Mouse (Mus musculus) ovary, adult 18-20 months (tissue): ENCODE results near the gene Nlgn1.

Experiments
- DNase-seq: peaks from one replicate; pipeline ENCODE4 v3.0.0; 2022; ENCODE audit warnings: low spot score, mixed read lengths

Nlgn1 gene

DNA sequence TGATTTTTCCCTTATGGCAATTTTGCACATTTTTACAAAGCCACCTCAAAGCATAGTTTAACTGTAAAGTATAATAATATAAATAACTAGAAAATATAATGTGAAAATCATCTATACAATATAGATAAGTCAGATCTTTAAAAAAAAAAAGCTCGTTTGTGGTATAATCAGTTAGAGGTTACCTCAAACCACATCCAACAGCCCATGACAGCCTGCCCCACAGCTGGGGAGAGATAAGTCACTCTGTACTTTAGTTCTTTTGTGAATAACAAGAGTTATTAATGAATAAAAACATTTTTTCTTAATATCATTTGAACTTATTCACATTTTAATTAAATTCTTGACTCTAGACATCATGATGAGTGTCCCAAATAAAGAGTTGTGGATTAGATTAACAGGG lies 130.8 kb downstream of the Nlgn1 start:
- no peak for DNase-seq

DNA sequence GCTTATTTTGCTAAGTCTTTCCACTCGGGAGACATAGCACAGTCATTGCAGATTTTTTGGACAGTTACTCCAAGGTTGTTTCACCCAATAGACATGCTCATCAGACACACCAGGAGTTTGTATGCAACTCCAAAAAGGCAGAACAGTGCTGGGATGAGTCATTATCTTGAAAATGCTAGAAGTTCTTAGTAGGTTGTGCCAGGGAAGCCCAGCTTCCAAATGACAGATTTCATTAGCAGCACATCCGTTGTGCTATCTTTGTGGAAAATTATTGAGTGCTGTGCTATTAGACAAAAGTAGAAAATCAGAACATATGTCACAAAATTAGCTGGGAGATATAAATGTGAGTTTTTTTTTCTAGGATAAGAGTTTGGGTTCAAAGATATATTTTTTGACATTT lies 137.3 kb downstream of the Nlgn1 start:
- no peak for DNase-seq

DNA sequence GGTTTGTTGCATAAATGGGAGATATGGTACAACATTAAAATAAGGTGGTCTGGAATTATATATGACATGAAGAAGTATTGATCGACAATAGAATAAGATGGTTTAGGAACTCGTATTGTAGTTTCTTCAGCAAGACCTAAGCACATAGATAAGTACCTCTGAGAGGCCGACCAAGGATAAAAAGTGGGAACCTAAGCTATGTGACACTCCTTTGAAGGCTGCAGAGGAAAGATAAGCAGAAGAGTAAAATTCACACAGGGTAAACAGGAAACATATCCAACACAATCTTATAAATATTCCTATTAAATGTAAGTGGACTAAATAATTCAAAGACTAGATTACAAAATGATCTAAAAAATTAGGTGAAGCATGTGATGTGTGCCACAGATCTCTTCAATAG lies 151.2 kb downstream of the Nlgn1 start:
- no peak for DNase-seq

DNA sequence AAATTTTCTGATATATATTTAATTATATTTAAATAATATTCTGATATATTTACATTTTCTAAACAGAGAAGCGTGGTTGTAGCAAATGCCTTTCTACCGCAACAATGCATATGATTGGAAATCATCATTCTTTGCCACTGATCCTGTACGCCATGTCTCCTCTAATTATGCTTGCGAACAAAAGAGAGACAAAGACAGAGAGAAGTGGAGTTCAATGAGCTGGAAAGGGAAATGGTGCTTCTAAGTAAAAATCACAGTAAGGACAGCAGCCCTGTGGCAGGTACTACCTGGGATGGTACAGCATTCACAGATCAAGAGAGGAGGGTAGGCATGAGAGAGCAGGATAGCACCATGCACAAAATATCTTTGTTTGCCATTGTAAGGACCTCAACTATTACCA lies 156.9 kb downstream of the Nlgn1 start:
- DNase-seq = no peak

DNA sequence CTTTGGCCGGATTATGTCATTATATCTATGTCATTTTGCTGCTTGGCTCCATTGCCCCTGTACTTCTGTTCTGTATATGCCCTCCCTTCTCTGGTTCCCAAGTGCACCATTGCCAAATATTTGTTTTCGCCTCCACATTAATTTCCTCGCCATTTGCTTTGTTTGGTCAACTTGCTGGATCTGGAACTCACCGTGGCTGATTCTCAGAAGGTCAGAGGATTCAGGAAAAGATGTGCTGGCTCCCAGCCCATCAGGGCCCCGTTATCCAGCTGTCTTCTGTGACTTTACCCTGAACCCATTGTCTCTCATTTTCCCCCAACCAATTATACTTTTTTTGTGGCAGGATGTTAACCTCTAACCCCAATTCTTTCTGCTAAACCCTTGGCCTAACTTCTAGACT lies 158.0 kb downstream of the Nlgn1 start:
- DNase-seq = no peak

DNA sequence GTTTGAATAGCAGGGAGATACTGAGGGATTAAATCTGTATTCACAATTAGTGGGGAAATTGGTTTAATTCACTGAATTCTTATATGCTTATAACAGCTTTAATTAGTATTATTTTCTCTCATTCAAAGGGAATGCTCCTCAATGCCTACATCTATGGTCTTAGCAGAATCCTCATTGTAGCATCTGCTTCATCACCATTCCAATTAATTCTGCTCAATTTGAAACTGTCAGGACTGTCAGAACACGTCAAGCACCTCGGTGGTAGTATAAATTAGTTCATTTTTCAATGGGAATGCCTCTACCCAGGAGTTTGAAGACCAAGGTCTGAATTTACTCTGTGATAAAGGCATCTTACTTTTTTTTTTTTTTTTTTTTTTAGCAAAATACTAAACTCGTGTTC lies 158.6 kb downstream of the Nlgn1 start:
- no peak for DNase-seq

DNA sequence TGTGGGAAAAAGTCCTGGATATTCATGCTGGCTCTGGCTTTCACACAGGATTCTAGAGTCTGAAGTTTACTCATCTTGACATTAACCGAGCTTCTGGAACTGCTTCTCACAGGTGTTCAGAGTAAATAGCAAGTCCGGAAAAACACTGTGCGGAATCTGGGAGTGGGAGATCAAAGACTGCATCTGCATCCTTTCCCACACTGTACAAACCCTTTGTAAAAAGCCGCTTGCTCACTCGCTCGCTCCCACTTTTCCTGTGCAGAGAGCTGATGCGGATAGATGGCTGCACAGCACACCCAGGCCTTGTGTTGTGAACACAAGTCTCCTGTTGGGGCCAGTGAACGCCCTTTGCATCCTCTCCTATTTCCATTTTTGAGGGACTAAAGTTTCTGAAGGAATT lies 165.5 kb downstream of the Nlgn1 start:
- DNase-seq = no peak

DNA sequence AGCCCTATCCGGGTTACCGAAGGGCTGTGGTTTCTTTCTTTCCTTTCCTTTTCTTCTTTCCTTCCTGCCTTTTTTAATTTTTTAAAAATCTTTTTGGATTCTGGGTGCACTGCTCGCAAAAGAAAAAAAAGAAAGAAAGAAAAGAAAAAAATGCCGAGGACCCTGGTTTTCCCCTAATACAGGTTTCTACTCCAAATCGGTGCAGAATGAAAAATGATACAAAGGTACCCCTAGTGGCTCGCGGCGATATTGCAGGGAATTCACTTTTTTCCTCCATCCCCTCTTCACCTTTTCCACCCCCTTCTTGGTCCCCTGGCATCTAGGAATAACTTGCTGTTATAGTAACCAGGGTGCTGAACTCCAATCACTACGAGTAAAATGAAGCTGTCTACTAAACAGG lies 178.5 kb downstream of the Nlgn1 start:
- DNase-seq = no peak

DNA sequence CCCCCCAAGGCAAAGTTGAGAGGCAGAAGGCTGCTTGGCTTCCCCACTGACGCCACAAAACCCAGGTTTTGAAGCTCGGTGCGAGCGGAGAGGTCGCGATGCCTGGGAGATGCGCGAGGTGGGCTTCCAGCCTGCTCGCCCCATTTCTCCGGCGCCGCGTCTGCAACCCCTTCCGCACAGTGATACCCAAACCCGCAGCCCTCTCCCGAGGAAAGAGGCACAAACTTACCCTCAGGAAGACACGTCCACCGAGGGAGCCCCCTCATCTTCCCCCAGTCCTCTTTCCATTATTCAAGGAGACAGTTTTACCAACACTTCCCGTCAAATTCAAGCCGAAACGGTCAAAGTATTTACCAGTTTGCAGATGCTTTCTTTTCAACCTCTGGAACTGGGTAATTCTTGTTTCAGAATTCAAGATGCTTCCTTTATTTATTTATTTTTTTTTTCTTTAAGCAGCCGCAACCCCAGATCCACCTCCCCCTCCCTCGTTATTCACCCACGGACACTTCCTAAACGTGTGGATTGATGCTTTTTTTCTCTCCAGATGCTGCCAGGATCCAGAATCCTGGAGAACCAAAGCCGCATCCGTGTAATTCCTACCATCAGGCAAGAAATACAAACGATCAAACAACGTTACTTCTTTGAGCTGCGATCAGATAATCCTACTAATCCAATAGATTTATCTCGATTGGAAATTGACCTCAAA lies 179.1 kb downstream of the Nlgn1 start:
- DNase-seq = no peak

DNA sequence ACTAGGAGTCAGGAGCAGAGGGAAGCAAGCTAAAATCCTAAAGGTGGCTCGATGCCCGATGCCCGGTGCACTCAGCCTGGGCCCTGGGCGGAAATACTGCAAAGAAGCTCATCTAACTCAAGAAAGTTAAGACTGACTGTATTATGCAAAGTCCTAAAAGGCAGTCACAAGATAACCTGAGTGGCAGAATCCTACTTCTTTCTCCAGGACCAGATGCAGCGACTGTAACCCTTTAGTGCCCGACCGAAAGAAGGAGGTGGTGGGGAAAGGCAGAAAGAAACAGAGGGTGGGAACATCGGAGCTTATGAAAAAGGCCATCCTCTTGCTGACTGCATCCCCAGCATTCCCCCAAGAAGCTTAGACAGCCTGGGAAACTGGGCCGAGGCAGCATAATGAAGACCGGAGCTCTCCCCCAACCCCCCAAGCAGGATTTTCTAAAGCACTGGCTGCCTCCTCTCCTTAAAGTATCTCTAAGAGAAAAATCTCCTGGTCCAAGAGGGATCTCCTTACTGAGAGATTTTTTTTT lies 179.7 kb downstream of the Nlgn1 start:
- no peak for DNase-seq

DNA sequence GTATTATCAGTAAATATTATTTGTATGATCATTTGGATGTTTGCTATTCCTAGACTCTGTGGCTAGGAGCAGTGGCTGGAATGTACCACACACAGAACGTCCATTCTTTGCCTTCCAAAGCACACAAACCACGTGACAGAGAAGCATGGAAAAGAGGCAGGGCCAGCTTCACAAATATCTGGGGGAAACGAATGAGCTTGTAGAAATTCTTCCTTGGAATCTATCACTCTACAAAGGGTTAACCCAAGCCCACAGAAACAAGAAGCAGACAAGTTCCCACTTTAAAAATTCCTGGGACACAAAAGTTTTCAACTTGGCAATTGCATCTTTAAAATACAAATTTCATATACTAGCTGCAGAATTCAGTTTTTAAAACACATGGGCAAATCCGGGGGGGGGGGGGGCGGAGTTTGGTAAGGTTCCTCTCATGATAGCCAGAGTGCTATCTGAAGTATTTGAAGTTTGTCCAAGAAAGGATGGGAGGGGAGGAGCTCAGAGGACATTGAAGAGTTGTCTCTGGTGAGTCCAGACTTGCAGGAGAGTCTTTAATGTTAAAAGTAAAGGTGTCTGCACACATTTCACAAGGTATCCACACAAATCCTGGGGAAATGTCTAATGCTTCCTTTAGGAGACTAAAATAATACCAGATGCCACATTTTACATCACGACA lies 180.8 kb downstream of the Nlgn1 start:
- DNase-seq = no peak

DNA sequence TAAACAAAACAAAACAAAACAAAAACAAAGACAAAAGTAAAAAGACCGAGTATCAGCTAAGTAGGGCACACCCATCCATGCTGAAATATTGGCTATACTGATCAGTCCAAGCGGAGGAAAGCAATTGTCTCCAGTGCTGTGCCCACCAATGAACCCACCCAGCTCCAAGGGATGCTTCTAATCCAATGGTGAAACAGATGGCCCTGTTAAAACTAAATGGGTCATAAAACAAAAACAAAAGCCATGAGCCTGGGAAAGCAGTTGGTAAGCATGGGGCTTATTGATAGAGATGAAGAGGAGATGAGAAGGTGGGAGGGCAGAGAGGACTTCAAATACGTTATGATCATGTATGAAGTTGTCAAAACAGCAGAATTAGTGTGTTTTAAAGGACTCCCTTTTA lies 186.1 kb downstream of the Nlgn1 start:
- no peak for DNase-seq

DNA sequence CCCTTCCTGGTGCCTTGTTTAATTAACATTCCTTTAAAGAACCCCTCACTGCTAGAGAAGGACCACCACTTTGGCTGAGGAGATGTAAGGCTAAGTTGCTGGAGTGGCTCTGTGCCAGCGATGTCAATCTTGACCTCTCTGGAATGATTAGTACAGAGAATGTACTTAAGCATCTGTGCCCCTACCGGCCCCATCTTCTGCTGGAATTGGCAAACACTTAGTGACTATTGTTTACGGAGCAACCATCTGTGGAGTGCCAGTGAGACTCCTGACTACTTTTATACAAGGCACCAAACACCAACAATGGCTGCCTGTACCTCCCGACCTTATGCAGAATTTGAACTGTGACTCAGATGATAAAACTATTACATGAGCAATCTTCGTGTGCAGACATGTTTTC lies 186.8 kb downstream of the Nlgn1 start:
- no peak for DNase-seq

DNA sequence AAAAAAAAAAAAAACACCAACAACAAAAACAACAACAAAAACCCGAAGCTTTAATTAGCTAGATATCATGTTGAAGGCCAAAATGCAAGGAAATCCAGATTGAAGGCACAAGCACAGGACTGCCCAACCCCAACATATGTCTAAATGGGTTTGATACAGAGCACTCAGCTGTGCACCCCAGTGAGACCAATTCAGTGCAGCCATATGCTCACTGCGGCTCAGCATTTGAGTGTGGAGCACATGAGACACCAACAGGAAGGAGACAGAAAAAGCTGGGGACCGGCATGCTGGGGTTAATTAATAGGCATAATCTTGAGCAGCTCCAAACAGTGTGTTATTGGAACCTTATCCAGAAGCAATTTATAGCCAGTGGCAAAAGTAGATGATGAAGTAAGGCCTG lies 190.7 kb downstream of the Nlgn1 start:
- DNase-seq = no peak

DNA sequence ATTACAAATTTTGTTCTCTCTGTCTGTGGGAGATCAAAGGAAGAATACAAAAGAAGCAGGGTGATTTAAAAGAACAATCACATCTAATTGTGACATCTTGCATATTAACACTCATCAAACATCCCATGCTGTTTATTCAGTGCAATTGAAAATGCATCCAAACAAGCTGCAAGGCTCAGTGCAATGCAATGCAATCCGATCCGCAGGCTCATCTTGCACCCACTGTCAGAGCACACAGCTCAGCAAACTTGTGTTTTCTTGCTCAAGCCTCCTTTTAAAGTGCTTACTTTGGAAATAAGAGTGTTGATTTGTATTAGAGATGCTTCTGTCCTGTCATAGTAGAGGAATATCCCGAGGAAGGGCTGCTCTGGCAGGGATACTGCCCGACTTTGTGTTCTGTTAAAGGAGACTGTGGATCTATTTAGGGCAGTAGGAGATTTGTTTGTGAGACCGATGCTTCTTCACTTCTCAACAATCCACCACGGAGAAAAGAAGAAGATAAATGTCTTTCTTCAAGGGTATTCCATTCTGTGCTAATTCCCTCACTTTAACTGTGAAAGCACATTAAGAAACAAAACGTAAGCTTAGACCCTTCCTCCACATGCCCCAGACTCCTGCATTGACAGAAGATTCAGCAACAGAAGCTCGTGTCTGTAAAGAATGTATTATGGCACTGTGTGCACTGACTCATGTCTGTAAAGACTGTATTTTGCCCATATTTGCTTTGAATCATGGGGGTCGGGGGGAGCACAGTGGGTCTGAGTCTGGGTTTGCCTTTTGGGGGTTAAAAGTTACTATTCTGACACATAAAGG lies 197.2 kb downstream of the Nlgn1 start:
- no peak for DNase-seq

DNA sequence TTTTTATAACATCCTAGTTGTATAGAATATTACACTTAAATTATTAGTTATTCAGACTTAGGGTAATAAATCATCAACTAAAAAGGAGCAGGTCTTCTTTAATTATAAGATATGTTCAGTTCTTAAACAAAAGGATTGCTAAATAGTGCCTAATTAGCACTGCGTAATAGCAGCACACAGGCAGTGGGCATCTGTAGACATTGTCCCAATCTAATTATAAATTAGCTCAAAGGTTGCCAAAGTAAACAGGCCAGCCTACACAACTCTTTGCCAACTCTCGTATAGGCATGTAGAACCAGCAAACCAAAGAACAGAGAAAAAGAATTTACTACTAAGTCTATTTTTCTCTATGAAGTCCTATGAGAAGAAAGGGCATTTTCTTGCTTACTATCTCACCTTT lies 201.3 kb downstream of the Nlgn1 start:
- no peak for DNase-seq

DNA sequence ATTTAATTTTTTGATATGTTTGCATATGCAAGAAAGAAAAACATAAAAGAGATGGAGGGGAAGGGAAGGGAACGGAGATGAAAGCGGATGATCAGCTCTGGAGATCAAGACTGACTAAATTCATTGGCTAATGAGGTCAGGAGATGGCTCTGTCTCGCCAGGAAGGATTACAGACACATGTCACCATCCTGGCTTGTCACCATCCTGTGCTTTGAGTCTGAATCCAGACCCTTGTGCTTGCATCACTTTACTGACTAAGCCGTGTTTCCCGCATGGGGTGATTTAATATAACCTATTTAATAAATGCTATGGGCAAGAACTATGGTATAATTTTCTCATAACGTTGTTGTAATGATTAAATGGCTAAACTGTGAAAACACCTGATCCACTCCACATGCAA lies 202.8 kb downstream of the Nlgn1 start:
- no peak for DNase-seq

DNA sequence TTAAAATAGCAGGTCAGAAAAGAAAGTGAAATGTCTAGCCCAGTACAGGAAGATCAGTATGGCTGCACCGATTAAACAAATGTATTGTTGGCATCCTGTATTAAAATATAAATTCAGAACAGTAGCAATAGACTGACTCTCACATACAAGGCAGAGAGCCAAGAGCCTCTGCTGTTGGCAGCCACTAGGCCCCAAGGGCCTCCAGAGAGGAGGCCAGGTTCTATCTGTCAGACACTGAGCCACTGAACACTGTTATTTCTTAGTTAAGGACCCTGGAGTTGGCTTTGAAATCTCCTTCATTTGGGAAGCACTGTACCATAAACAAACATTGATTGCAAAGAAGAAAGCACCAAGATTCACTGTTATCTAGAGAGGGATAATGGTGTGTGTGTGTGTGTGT lies 215.2 kb downstream of the Nlgn1 start:
- DNase-seq = no peak

DNA sequence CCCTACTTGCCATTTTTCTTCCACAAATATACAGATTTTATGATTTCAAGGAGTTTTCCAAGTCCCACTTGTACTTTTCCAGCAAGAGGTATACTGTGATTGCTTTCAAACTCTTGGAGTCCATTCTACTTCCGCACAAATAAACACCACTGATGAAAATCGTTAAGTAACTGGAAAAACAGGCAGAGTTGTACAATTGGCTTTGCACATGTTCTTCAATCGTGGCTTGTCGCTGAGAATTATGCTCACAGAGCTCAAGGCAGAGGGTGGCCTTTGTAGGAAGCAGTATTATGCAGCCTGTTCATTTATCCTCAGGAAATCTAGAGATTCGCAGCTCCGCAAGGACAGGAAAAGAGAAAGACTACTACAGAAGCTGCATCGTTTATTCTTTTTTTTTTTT lies 225.9 kb downstream of the Nlgn1 start:
- DNase-seq = no peak

DNA sequence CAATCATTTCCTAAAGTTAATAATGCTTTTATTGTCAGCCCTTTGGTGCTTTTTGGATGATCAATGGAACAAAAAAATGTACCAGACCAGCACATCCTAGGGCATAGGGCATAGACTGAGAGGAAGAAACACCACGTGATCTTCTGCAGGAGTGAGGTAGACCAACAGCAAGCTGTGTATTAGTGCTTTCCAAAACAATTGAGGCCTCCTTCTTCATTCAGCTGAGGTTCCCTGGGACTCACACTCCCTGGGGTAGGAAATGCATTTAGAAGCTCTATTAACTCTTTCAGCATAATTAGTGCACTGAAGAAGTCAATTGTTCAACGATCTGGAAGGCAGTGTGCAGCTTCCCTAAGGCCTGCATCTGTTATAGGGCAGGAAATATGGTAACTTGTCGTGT lies 226.7 kb downstream of the Nlgn1 start:
- DNase-seq = no peak

DNA sequence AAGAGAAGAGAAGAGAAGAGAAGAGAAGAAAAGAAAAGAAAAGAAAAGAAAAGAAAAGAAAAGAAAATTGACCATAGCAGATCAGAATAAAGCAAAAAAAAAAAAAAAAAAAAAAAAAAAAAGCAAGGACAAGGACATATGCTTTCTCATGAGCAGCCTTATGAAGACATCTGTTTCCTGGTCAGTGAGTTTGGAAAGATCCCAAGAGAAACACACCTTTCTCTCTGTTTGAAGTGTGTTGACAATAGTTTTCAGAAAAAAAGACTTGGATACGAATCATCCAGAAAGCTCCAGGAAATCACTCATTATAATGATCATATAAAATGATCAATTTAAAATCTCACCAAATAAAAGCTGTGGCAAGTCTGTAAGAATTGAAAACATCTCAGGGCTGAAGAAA lies 230.0 kb downstream of the Nlgn1 start:
- no peak for DNase-seq

DNA sequence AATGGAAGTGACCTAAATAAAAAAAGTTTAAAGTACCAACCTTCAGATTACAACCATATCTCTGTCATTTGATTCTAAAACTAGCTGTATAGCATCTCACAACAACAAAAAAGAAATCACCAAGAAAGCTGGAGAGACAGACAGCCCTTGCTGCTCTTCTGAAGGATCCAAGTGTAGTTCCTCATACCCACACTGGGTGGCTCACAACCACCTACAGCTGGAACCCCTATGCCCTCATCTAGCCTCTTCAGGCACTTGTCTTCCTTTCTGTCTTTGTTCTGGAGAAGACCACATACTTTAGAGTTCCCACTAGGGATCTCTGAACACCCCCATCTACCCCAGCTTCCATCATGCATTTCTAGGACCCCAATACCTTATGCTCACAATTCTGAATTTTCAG lies 236.7 kb downstream of the Nlgn1 start:
- DNase-seq = no peak

DNA sequence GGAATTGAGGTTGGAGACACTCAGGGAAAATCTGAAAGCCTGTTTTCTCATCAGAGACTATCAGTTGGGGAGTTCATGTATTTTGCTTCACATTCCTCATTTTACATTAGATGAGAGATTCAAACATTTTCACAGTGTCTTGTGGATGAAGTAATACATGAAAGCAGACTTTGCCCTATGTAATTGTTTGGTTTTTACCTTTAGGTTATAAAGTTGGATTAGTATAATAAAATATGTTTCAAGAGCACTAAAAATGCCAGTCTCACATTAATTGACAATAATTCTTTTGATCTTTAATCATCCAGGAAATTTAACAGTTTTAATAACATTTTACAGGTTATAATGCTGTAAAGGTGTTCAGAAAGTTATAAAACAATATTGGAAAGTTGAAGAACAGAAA lies 262.9 kb downstream of the Nlgn1 start:
- no peak for DNase-seq
